32 mouse cellular contexts compared by ENCODE assay signal in genomic region chr11:109875834-109876233, GRCm38 (mm10). TPM values are rescaled to one million over a fixed set of nuclear protein-coding genes. Genes with fewer than 3 reads are reported as not detected.
DNase-seq lines count a peak whose midpoint lies in the region; ATAC-seq lines count a peak whose summit lies in the region.
"Had no signal": no experiment of that assay in that cellular context is flagged by ENCODE, and none has a peak within 500 bp of the region (broad histone marks: within the 10 kb centered on the region; RNA-seq: fewer than 3 reads in every experiment).

No protein-coding gene starts in this region.

- H3K4me1 ChIP-seq in hindbrain, embryonic 11.5 days (replicated peaks; ENCODE audit: control insufficient read depth, insufficient read depth, low read length) = no peaks in the 10 kb centered on the region
- H3K4me1 ChIP-seq: limb, embryonic 10.5 days; lung, embryonic 15.5 days; midbrain, embryonic 10.5 days; stomach, embryonic 15.5 days had no signal

- WGBS in hindbrain, embryonic 11.5 days = 82% methylated on average over 3 of the region's 3 CpGs

- H3K4me3 ChIP-seq in hindbrain, embryonic 11.5 days (ENCODE audit: low read depth, low read length) = no peak overlapping the region
- H3K4me3 ChIP-seq: embryonic facial prominence, embryonic 10.5 days; limb, embryonic 10.5 days; liver, embryonic 15.5 days; lung, embryonic 15.5 days; midbrain, embryonic 10.5 days; stomach, embryonic 15.5 days had no signal

- intact Hi-C loops in heart, postnatal 10 days (cut with DNase I) = loop anchor here (2.0 kb wide), 1 partner anchor 51 kb away; no protein-coding TSS in a partner anchor
- intact Hi-C loops in left cerebral cortex, postnatal 10 days (cut with DNase I) = no loop called here

- no peaks in the 10 kb centered on the region for H3K9me3 ChIP-seq in hindbrain, embryonic 11.5 days (ENCODE audit: control insufficient read depth, low read length)
- H3K9me3 ChIP-seq: limb, embryonic 10.5 days; liver, embryonic 15.5 days; lung, embryonic 15.5 days; midbrain, embryonic 10.5 days; stomach, embryonic 15.5 days had no signal

- H3K36me3 ChIP-seq in splenic B cell, adult 2 months (ENCODE audit: control insufficient read depth, insufficient read depth, low read length, poor library complexity, severe bottlenecking) = no peaks in the 10 kb centered on the region
- no peaks in the 10 kb centered on the region for H3K36me3 ChIP-seq in hindbrain, embryonic 11.5 days (ENCODE audit: control insufficient read depth, insufficient read depth, low read length)
- H3K36me3 ChIP-seq: embryonic facial prominence, embryonic 10.5 days; liver, embryonic 15.5 days; lung, embryonic 15.5 days; midbrain, embryonic 10.5 days; stomach, embryonic 15.5 days had no signal

- peak; percentile 24 for DNase-seq in heart, adult 11 months
- DNase-seq in heart, postnatal 10 days = no peak
- DNase-seq in spleen, postnatal 36 days (ENCODE audit: low spot score in 2 of 2) = peak; percentile 44 to 64
- no peak for DNase-seq in spleen, postnatal 4 days (ENCODE audit: low spot score in 2 of 2)
- peak; percentile 86 for DNase-seq in splenic B cell, adult 2 months (ENCODE audit: low read depth, low spot score)
- no peak for DNase-seq in hindbrain, embryonic 11.5 days (ENCODE audit: low spot score)
- no peak for DNase-seq in left cerebral cortex, postnatal 10 days (ENCODE audit: extremely low spot score in 1 of 2, low spot score in 2 of 2)
- DNase-seq: adrenal gland, postnatal 14 days; cerebellum, adult 9-10 months; kidney, adult 18-20 months; liver; lung, postnatal 36 days; right cerebral cortex, adult 18-20 months; thymus, postnatal 25 days had no signal

- H3K9ac ChIP-seq in hindbrain, embryonic 11.5 days (ENCODE audit: low read depth, low read length) = no peak overlapping the region
- H3K9ac ChIP-seq: hindbrain, embryonic 14.5 days; liver, embryonic 15.5 days; lung, embryonic 15.5 days; stomach, embryonic 15.5 days had no signal

- no peak overlapping the region for H3K4me2 ChIP-seq in hindbrain, embryonic 11.5 days (replicated peaks; ENCODE audit: low read depth, low read length)
- H3K4me2 ChIP-seq: hindbrain, embryonic 14.5 days; liver, embryonic 15.5 days; lung, embryonic 15.5 days; stomach, embryonic 15.5 days had no signal

- ATAC-seq in granulocyte monocyte progenitor cell, adult 5-6 weeks (replicated peaks; ENCODE audit: poor library complexity, severe bottlenecking) = peak; percentile 65
- no peak for ATAC-seq in hindbrain, embryonic 11.5 days (ENCODE audit: low FRiP score)
- ATAC-seq: inflammation-experienced regulatory T-cells, adult 6 months; midbrain, embryonic 16.5 days had no signal

- H3K27me3 ChIP-seq in splenic B cell, adult 2 months (ENCODE audit: control insufficient read depth, insufficient read depth, low read length, poor library complexity, severe bottlenecking) = no peaks in the 10 kb centered on the region
- no peaks in the 10 kb centered on the region for H3K27me3 ChIP-seq in hindbrain, embryonic 11.5 days (ENCODE audit: control insufficient read depth, insufficient read depth, low read length)
- H3K27me3 ChIP-seq: liver, embryonic 15.5 days; lung, embryonic 15.5 days; stomach, embryonic 15.5 days had no signal

- no peak overlapping the region for H3K27ac ChIP-seq in hindbrain, embryonic 11.5 days (ENCODE audit: low read depth, low read length)
- H3K27ac ChIP-seq: hindbrain, embryonic 14.5 days; liver, embryonic 15.5 days; midbrain, embryonic 10.5 days had no signal

RNA-seq across cellular contexts. Expression of gene 1700012B07Rik, which starts 48.0 kb away (rescaled TPM):
- total RNA-seq in heart, postnatal 10 days (2021) = not detected
- not detected in 2 replicates for total RNA-seq in granulocyte monocyte progenitor cell, adult 5-6 weeks (2014; fragmentation: Nextera tagmentation)
- total RNA-seq in granulocyte monocyte progenitor cell, adult 5-6 weeks (2017) = not detected in 2 replicates
- not detected in 2 replicates for polyA plus RNA-seq in hindbrain, embryonic 11.5 days (2014; fragmentation: Nextera tagmentation; extraction: Ambion mirVana)
- not detected for total RNA-seq in left cerebral cortex, postnatal 10 days (2021)
- total RNA-seq: adrenal gland, postnatal 14 days; gastrocnemius, postnatal 4 days; layer of hippocampus, postnatal 10 days; left cerebral cortex, adult 8-10 months had no signal
- polyA plus RNA-seq: cortical plate, adult 2 months; embryonic facial prominence, embryonic 10.5 days; heart, embryonic 14.5 days; hindbrain, embryonic 14.5 days; kidney, embryonic 16.5 days; limb, embryonic 10.5 days; liver, embryonic 15.5 days; lung, embryonic 15.5 days; midbrain, embryonic 10.5 days; midbrain, embryonic 16.5 days; neural tube, embryonic 14.5 days; small intestine, adult 2 months; stomach, embryonic 15.5 days had no signal

Comparison
In these comparisons a context has a peak if more than half of its experiments do, and no peak if none do; other contexts are left out.
1. DNase-seq: peak in heart, adult 11 months (single experiment), spleen, postnatal 36 days (2 of 2) and splenic B cell, adult 2 months (single experiment); none in heart, postnatal 10 days (0 of 2), spleen, postnatal 4 days (0 of 2), hindbrain, embryonic 11.5 days (single experiment) and left cerebral cortex, postnatal 10 days (0 of 2).